Mouse (Mus musculus): Measurements from ENCODE around the gene Uhrf1bp1l.

- TF ChIP-seq CTCF (IDR thresholded peaks at IDR 0.05; ENCODE audit: low read depth, low read length) (no peak), POLR2A (IDR thresholded peaks at IDR 0.05; ENCODE audit: borderline replicate concordance, low read depth, low read length) (no peak)
Observed at GRCm38 (mm10) chr10:89868211-89868610, 123.4 kb downstream of the Uhrf1bp1l start.
